Mouse (Mus musculus): ENCODE results near the gene 4833427G06Rik. TPM values are rescaled to one million over a fixed set of nuclear protein-coding genes. Genes with fewer than 3 reads are reported as not detected.

Gene 4833427G06Rik
- total and polyA plus RNA-seq, 3 experiments, result 0.09 to 1.8 (median 0.66) TPM

GRCm38 (mm10) chr9:51056360-51057324, 45.2 kb downstream of the 4833427G06Rik start:
- Histone ChIP-seq H3K36me3 (replicated peaks) (no peaks in the 10 kb centered on the region), H3K9me3 (replicated peaks) (no peaks in the 10 kb centered on the region), H3K4me3 (ENCODE audit: low read depth, low read length) (no peak overlapping the region), H3K4me1 (ENCODE audit: insufficient read depth, low read depth, low read length) (peaks cover 3% of the 10 kb centered on the region; the same call in 1 of the 2 replicates), H3K27me3 (ENCODE audit: insufficient read depth, low read length) (peaks cover 13% of the 10 kb centered on the region)
- no peak for ATAC-seq (ENCODE audit: extremely low read depth, insufficient number of reproducible peaks, low FRiP score, poor library complexity, severe bottlenecking)
- TF ChIP-seq POLR2AphosphoS5 (IDR thresholded peaks at IDR 0.05; ENCODE audit: insufficient replicate concordance, low read depth, low read length) (no peak), GATA1 (IDR thresholded peaks at IDR 0.05; ENCODE audit: borderline replicate concordance, low read length) (no peak), GATA2 (IDR thresholded peaks at IDR 0.05; ENCODE audit: borderline replicate concordance, low read depth, low read length) (no peak), TAL1 (conservative IDR thresholded peaks at IDR 0.05; ENCODE audit: low read depth, low read length) (no peak), CTCF (IDR thresholded peaks at IDR 0.05; ENCODE audit: low read depth, low read length) (no peak)
- DNase-seq (ENCODE audit: low spot score), result no peak

DNA sequence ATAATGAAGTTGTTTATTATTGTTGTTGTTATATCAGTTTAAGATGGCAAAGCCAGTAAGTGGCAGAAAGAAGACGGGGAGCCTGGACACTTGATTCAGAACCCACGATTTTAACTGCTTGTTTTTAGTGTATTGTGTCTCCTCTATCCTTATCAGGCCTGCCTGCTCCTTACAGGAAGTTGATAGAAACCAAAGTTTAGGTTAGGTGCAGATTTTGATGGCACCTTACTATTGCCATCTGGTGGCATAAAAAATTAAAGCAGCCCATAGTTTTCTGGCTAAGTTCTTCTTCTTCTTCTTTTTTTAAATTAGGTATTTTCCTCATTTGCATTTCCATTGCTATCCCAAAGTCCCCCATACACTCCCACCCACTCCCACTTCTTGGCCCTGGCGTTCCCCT, 49.7 kb downstream of the 4833427G06Rik start:
- DNase-seq (ENCODE audit: low spot score), result peak; percentile 9
- TF ChIP-seq GATA1 (IDR thresholded peaks at IDR 0.05; ENCODE audit: borderline replicate concordance, low read length) (no peak), POLR2AphosphoS5 (IDR thresholded peaks at IDR 0.05; ENCODE audit: insufficient replicate concordance, low read depth, low read length) (no peak), GATA2 (IDR thresholded peaks at IDR 0.05; ENCODE audit: borderline replicate concordance, low read depth, low read length) (no peak), CTCF (IDR thresholded peaks at IDR 0.05; ENCODE audit: low read depth, low read length) (no peak), TAL1 (conservative IDR thresholded peaks at IDR 0.05; ENCODE audit: low read depth, low read length) (no peak)
- Histone ChIP-seq H3K4me3 (ENCODE audit: low read depth, low read length) (no peak overlapping the region), H3K9me3 (replicated peaks) (no peaks in the 10 kb centered on the region), H3K27me3 (ENCODE audit: insufficient read depth, low read length) (peaks cover 8% of the 10 kb centered on the region), H3K4me1 (ENCODE audit: insufficient read depth, low read depth, low read length) (peaks cover 3% of the 10 kb centered on the region; the same call in 1 of the 2 replicates), H3K36me3 (replicated peaks) (no peaks in the 10 kb centered on the region)
- ATAC-seq (ENCODE audit: extremely low read depth, insufficient number of reproducible peaks, low FRiP score, poor library complexity, severe bottlenecking), result no peak

- Histone ChIP-seq H3K9me3 (replicated peaks) (no peaks in the 10 kb centered on the region), H3K4me3 (ENCODE audit: low read depth, low read length) (no peak overlapping the region), H3K27me3 (ENCODE audit: insufficient read depth, low read length) (peaks cover 10% of the 10 kb centered on the region), H3K36me3 (replicated peaks) (no peaks in the 10 kb centered on the region), H3K4me1 (ENCODE audit: insufficient read depth, low read depth, low read length) (no peaks in the 10 kb centered on the region)
- DNase-seq (ENCODE audit: low spot score) (no peak), ATAC-seq (ENCODE audit: extremely low read depth, insufficient number of reproducible peaks, low FRiP score, poor library complexity, severe bottlenecking) (no peak)
- TF ChIP-seq TAL1 (conservative IDR thresholded peaks at IDR 0.05; ENCODE audit: low read depth, low read length) (no peak), POLR2AphosphoS5 (IDR thresholded peaks at IDR 0.05; ENCODE audit: insufficient replicate concordance, low read depth, low read length) (no peak), GATA1 (IDR thresholded peaks at IDR 0.05; ENCODE audit: borderline replicate concordance, low read length) (no peak), GATA2 (IDR thresholded peaks at IDR 0.05; ENCODE audit: borderline replicate concordance, low read depth, low read length) (no peak), CTCF (IDR thresholded peaks at IDR 0.05; ENCODE audit: low read depth, low read length) (no peak)
These were observed 59.7 kb downstream of the 4833427G06Rik start for GRCm38 (mm10) chr9:51042136-51042535.

DNA sequence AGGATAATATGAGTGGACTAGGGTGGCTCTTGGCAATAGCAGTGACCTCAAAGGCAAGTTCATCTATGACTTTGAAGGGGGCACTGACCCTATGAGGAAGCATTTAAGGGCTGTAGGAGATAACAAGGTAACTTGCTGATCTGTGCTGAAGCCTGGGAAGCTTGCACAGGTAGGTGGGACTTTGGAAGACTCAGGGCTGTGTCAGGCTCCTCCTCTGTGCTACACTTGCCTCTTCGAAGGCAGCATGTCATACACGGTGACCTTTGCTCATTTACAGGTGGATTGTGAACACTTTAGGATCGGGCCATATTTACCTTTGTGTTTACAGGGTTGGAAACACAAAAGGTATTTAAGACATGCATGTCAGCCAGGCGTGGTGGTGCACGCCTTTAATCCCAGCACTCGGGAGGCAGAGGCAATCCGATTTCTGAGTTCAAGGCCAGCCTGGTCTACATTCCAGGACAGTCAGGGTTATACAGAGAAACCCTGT, 60.3 kb downstream of the 4833427G06Rik start:
- TF ChIP-seq CTCF (IDR thresholded peaks at IDR 0.05; ENCODE audit: low read depth, low read length) (no peak), POLR2AphosphoS5 (IDR thresholded peaks at IDR 0.05; ENCODE audit: insufficient replicate concordance, low read depth, low read length) (no peak)
- no peak for DNase-seq (ENCODE audit: low spot score)
- Histone ChIP-seq H3K27me3 (ENCODE audit: insufficient read depth, low read length) (peaks cover 11% of the 10 kb centered on the region), H3K9me3 (replicated peaks) (no peaks in the 10 kb centered on the region), H3K36me3 (replicated peaks) (no peaks in the 10 kb centered on the region), H3K4me1 (ENCODE audit: insufficient read depth, low read depth, low read length) (no peaks in the 10 kb centered on the region), H3K4me3 (ENCODE audit: low read depth, low read length) (no peak overlapping the region)
- ATAC-seq (ENCODE audit: extremely low read depth, insufficient number of reproducible peaks, low FRiP score, poor library complexity, severe bottlenecking), result no peak

DNA sequence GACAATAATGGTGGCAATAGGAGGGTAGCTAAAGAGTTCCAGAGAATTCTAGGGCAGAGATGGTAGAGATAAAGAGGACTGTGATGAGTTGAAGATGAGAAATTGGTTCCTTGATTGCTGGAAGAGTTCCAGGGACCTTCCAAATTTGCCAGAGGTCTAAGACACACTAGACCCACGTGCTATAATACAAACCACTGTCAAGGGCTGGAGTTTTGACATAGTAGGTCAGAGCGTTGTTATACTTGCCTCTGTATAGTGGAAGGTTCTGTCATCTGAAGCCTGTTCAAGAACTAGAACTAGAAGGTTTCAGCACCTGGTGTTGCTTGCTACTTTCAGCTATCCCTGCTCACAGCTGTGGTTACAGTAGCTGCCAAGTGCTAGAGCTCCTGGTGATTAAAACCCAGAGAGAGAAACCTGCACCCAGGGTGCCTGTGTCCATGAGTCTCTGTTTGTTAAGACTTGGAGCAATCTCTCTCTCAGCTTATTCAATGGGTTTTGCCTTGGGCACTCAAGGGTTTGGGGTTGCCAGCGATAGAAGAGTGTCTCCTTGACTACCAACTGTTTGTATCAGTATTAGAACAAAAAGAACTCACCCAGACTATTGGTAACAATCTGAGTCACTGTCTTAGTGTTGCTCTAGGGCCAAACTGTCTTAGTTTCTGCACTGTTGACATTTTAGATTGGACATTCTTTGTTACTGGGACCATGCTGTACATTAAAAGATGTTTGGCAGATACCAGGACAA, 68.9 kb downstream of the 4833427G06Rik start:
- Histone ChIP-seq H3K9me3 (replicated peaks) (no peaks in the 10 kb centered on the region), H3K4me1 (ENCODE audit: insufficient read depth, low read depth, low read length) (peaks cover 29% of the 10 kb centered on the region), H3K36me3 (replicated peaks) (no peaks in the 10 kb centered on the region), H3K27me3 (ENCODE audit: insufficient read depth, low read length) (peaks cover 15% of the 10 kb centered on the region), H3K4me3 (ENCODE audit: low read depth, low read length) (no peak overlapping the region)
- no peak for ATAC-seq (ENCODE audit: extremely low read depth, insufficient number of reproducible peaks, low FRiP score, poor library complexity, severe bottlenecking)
- no peak for TF ChIP-seq CTCF (IDR thresholded peaks at IDR 0.05; ENCODE audit: low read depth, low read length)
- TF ChIP-seq TAL1 (conservative IDR thresholded peaks at IDR 0.05; ENCODE audit: low read depth, low read length), result no peak
- no peak for TF ChIP-seq GATA2 (IDR thresholded peaks at IDR 0.05; ENCODE audit: borderline replicate concordance, low read depth, low read length)
- no peak for TF ChIP-seq POLR2AphosphoS5 (IDR thresholded peaks at IDR 0.05; ENCODE audit: insufficient replicate concordance, low read depth, low read length)
- TF ChIP-seq GATA1 (IDR thresholded peaks at IDR 0.05; ENCODE audit: borderline replicate concordance, low read length), result no peak
- no peak for DNase-seq (ENCODE audit: low spot score)

DNA sequence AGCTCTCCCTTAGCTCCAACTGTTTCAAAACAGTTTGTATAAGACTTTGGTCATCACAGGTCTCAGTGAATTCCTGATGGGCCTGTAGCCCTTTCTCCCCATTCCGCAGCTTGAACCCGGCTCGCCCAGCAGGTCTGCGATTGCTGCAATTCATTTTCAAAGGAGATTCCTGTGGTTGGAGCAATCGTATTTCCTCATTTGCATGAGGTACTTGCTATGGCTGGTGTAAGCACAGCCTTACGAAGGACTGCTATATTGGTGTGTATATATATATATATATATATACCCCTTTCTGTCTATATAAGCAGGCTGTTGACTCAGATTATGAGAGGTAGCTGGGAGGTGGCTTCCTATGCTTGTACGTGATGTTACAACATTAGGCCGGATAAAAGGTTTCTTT, 69.6 kb downstream of the 4833427G06Rik start:
- Histone ChIP-seq H3K36me3 (replicated peaks) (no peaks in the 10 kb centered on the region), H3K9me3 (replicated peaks) (no peaks in the 10 kb centered on the region), H3K27me3 (ENCODE audit: insufficient read depth, low read length) (peaks cover 13% of the 10 kb centered on the region), H3K4me1 (ENCODE audit: insufficient read depth, low read depth, low read length) (peaks cover 29% of the 10 kb centered on the region), H3K4me3 (ENCODE audit: low read depth, low read length) (no peak overlapping the region)
- TF ChIP-seq POLR2AphosphoS5 (IDR thresholded peaks at IDR 0.05; ENCODE audit: insufficient replicate concordance, low read depth, low read length), result no peak
- TF ChIP-seq GATA1 (IDR thresholded peaks at IDR 0.05; ENCODE audit: borderline replicate concordance, low read length), result no peak
- TF ChIP-seq TAL1 (conservative IDR thresholded peaks at IDR 0.05; ENCODE audit: low read depth, low read length), result no peak
- no peak for TF ChIP-seq GATA2 (IDR thresholded peaks at IDR 0.05; ENCODE audit: borderline replicate concordance, low read depth, low read length)
- TF ChIP-seq CTCF (IDR thresholded peaks at IDR 0.05; ENCODE audit: low read depth, low read length), result no peak
- DNase-seq (ENCODE audit: low spot score) (no peak), ATAC-seq (ENCODE audit: extremely low read depth, insufficient number of reproducible peaks, low FRiP score, poor library complexity, severe bottlenecking) (no peak)

Measured in G1E (cell line).